ENCODE assay signal across 25 mouse cellular contexts in the genomic region with DNA sequence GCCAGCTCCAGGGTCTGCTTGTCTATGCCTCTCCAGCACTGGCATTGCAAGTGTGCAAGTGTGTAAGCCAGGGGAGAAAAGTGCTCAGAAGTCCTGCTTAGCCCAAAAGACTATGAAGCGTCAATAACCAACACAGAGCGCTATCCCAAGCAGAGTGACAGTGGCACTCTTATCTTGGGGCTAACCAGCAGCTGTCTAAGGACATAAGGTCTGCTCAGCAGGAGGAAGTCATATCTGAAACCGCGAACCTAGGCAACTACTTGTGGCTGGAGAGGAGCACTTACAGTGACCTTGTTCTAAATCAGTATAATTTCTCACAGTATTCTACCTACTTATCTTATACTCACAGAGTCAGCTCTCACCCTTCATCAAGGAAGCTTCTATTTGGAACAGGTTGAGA.
A peak's percentile ranks its signal among the peaks of the same experiment; 100 is the strongest.
DNase-seq lines count a peak whose midpoint lies in the region; ATAC-seq and TF ChIP-seq lines count a peak whose summit lies in the region.
"Had no signal": no experiment of that assay in that cellular context is flagged by ENCODE, and none has a peak within 500 bp of the region (broad histone marks: within the 10 kb centered on the region; RNA-seq: fewer than 3 reads in every experiment).

No protein-coding gene starts in this region.

- H3K27ac ChIP-seq in liver, embryonic 14.5 days, result no peak overlapping the region
- no peak overlapping the region for H3K27ac ChIP-seq in liver, postnatal 0 days (ENCODE audit: low read depth)
- no peak overlapping the region for H3K27ac ChIP-seq in forebrain, postnatal 0 days (ENCODE audit: low read depth, low read length)
- no peak overlapping the region for H3K27ac ChIP-seq in hindbrain, embryonic 10.5 days
- H3K27ac ChIP-seq: forebrain, embryonic 10.5 days; forebrain, embryonic 13.5 days; gastrocnemius, adult 2 months; hindbrain, embryonic 12.5 days; hindbrain, embryonic 15.5 days had no signal

- peaks cover 0 to 19% of the 10 kb centered on the region in 2 experiments; a peak in 3 of 4 replicates for H3K4me1 ChIP-seq in liver, embryonic 14.5 days (replicated peaks; ENCODE audit: control insufficient read depth in 2 of 2, insufficient read depth in 2 of 2, low read length in 1 of 2)
- H3K4me1 ChIP-seq in liver, postnatal 0 days (ENCODE audit: insufficient read depth), result no peaks in the 10 kb centered on the region
- H3K4me1 ChIP-seq in forebrain, postnatal 0 days (ENCODE audit: insufficient read depth), result no peaks in the 10 kb centered on the region
- no peaks in the 10 kb centered on the region for H3K4me1 ChIP-seq in hindbrain, embryonic 10.5 days (replicated peaks)
- H3K4me1 ChIP-seq: forebrain, embryonic 10.5 days; forebrain, embryonic 13.5 days; hindbrain, embryonic 12.5 days; hindbrain, embryonic 15.5 days had no signal

- no peak overlapping the region for H3K9ac ChIP-seq in liver, embryonic 14.5 days (replicated peaks)
- H3K9ac ChIP-seq in liver, postnatal 0 days (replicated peaks), result no peak overlapping the region
- no peak overlapping the region for H3K9ac ChIP-seq in forebrain, postnatal 0 days
- H3K9ac ChIP-seq: forebrain, embryonic 13.5 days; hindbrain, embryonic 12.5 days; hindbrain, embryonic 15.5 days had no signal

- TF ChIP-seq CTCF in liver, embryonic 14.5 days (IDR thresholded peaks at IDR 0.05; ENCODE audit: low read depth), result no peak
- TF ChIP-seq CTCF in liver, postnatal 0 days (IDR thresholded peaks at IDR 0.05; ENCODE audit: low read depth), result no peak
- TF ChIP-seq CTCF in forebrain, postnatal 0 days (IDR thresholded peaks at IDR 0.05; ENCODE audit: low read depth), result no peak

- peak; percentile 14; the same call in 1 of the 2 replicates for TF ChIP-seq EP300 in liver, embryonic 14.5 days (IDR thresholded peaks at IDR 0.05; ENCODE audit: low read depth)
- no peak for TF ChIP-seq EP300 in liver, postnatal 0 days (IDR thresholded peaks at IDR 0.05; ENCODE audit: low read depth)

- no peaks in the 10 kb centered on the region for H3K27me3 ChIP-seq in liver, embryonic 14.5 days (ENCODE audit: control insufficient read depth, insufficient read depth, low read length)
- no peaks in the 10 kb centered on the region for H3K27me3 ChIP-seq in liver, postnatal 0 days (ENCODE audit: insufficient read depth, low read length)
- no peaks in the 10 kb centered on the region for H3K27me3 ChIP-seq in forebrain, postnatal 0 days (ENCODE audit: insufficient read depth, low read length)
- no peaks in the 10 kb centered on the region for H3K27me3 ChIP-seq in hindbrain, embryonic 10.5 days (ENCODE audit: insufficient read depth, poor library complexity, severe bottlenecking)
- H3K27me3 ChIP-seq: forebrain, embryonic 13.5 days; hindbrain, embryonic 12.5 days; hindbrain, embryonic 15.5 days had no signal

- no peaks in the 10 kb centered on the region for H3K36me3 ChIP-seq in liver, embryonic 14.5 days (replicated peaks; ENCODE audit: control insufficient read depth, insufficient read depth, low read depth)
- no peaks in the 10 kb centered on the region for H3K36me3 ChIP-seq in liver, postnatal 0 days (replicated peaks; ENCODE audit: insufficient read depth, low read length)
- H3K36me3 ChIP-seq in forebrain, postnatal 0 days (ENCODE audit: insufficient read depth), result no peaks in the 10 kb centered on the region
- H3K36me3 ChIP-seq in hindbrain, embryonic 10.5 days, result no peaks in the 10 kb centered on the region
- H3K36me3 ChIP-seq: forebrain, embryonic 10.5 days; hindbrain, embryonic 12.5 days; hindbrain, embryonic 15.5 days had no signal

- WGBS in liver, embryonic 14.5 days (ENCODE audit: insufficient replicate concordance), result 15% methylated on average over 4 of the region's 4 CpGs
- WGBS in liver, postnatal 0 days (ENCODE audit: insufficient replicate concordance), result 49% methylated on average over 4 of the region's 4 CpGs
- 93% methylated on average over 4 of the region's 4 CpGs for WGBS in forebrain, postnatal 0 days
- WGBS in hindbrain, embryonic 10.5 days, result 93% methylated on average over 4 of the region's 4 CpGs

- H3K4me3 ChIP-seq in liver, embryonic 14.5 days (ENCODE audit: insufficient read depth in 1 of 2, low read depth in 2 of 2, low read length in 2 of 2), result no peak overlapping the region
- H3K4me3 ChIP-seq in liver, postnatal 0 days (ENCODE audit: low read depth, low read length), result no peak overlapping the region
- H3K4me3 ChIP-seq in forebrain, postnatal 0 days (ENCODE audit: low read depth, low read length), result no peak overlapping the region
- H3K4me3 ChIP-seq in hindbrain, embryonic 10.5 days, result no peak overlapping the region
- H3K4me3 ChIP-seq: forebrain, embryonic 10.5 days; forebrain, embryonic 13.5 days; gastrocnemius, adult 2 months; hindbrain, embryonic 12.5 days; hindbrain, embryonic 15.5 days had no signal

- ATAC-seq in hematopoietic stem cell, adult 5-6 weeks (replicated peaks in 1 of 2; ENCODE audit: insufficient read depth in 1 of 2, low FRiP score in 2 of 2, low TSS enrichment in 1 of 2, low read depth in 1 of 2, poor library complexity in 2 of 2, severe bottlenecking in 2 of 2), result peak; percentile 17 to 32; a peak in 1 of 4 replicates
- ATAC-seq in liver, embryonic 14.5 days (ENCODE audit: insufficient read depth), result peak; percentile 72
- 0 out of 2 replicates have a peak, but pooled peaks have one; percentile 45 for ATAC-seq in liver, postnatal 0 days
- ATAC-seq in forebrain, postnatal 0 days, result no peak
- ATAC-seq: activated CD4-positive, CD25-positive, alpha-beta regulatory T cell, adult 4 months; CD4-positive, CD25-positive, alpha-beta regulatory T cell, adult 4 months; forebrain, embryonic 13.5 days; forebrain, embryonic 16.5 days had no signal

- H3K4me2 ChIP-seq in liver, embryonic 14.5 days (ENCODE audit: low read depth), result no peak overlapping the region
- no peak overlapping the region for H3K4me2 ChIP-seq in liver, postnatal 0 days (ENCODE audit: low read depth, low read length)
- H3K4me2 ChIP-seq in forebrain, postnatal 0 days (ENCODE audit: low read depth), result no peak overlapping the region
- H3K4me2 ChIP-seq: forebrain, embryonic 13.5 days; heart, embryonic 11.5 days; hindbrain, embryonic 12.5 days; hindbrain, embryonic 15.5 days had no signal

- no peaks in the 10 kb centered on the region for H3K9me3 ChIP-seq in liver, embryonic 14.5 days (ENCODE audit: control insufficient read depth, low read length)
- no peaks in the 10 kb centered on the region for H3K9me3 ChIP-seq in liver, postnatal 0 days (ENCODE audit: low read length)
- H3K9me3 ChIP-seq in forebrain, postnatal 0 days (ENCODE audit: low read length), result no peaks in the 10 kb centered on the region
- H3K9me3 ChIP-seq in hindbrain, embryonic 10.5 days, result no peaks in the 10 kb centered on the region
- H3K9me3 ChIP-seq: forebrain, embryonic 10.5 days; forebrain, embryonic 13.5 days; hindbrain, embryonic 12.5 days; hindbrain, embryonic 15.5 days had no signal

- peak; percentile 20 for DNase-seq in 416B (ENCODE audit: low read depth)
- no peak for DNase-seq in liver, embryonic 14.5 days (ENCODE audit: low read depth in 3 of 3, low spot score in 3 of 3)
- DNase-seq in liver, postnatal 0 days, result no peak
- DNase-seq in cerebellum, postnatal 36 days, result no peak
- no peak for DNase-seq in forebrain, postnatal 0 days
- DNase-seq in thymus, postnatal 10 days (ENCODE audit: low spot score in 2 of 2), result no peak
- DNase-seq in hindbrain, embryonic 10.5 days (ENCODE audit: low spot score), result no peak
- DNase-seq: adrenal gland, adult 8-10 months; adrenal gland, postnatal 25 days; cerebellum, adult 11-12 months; cerebellum, adult 8-10 months; cerebellum, postnatal 10 days; gastrocnemius, adult 2 months; gastrocnemius, postnatal 14 days; heart, adult 11 months; heart, postnatal 36 days had no signal
